Mouse (Mus musculus) megakaryocyte, embryonic 14.5 days (primary cell): ENCODE measurements at regions not wholly inside any gene's neighbourhood (a gene's known extent, or its start where the extent isn't known, plus 50 kb on each side); places are given as distances from the start of the nearest gene placed in this dataset.

Experiments used
- FLI1 ChIP-seq: IDR thresholded peaks from 2 replicates; pipeline ENCODE4 v1.6.1; 2012; ENCODE audit warnings: low read length, inconsistent platforms, mixed read lengths
- GATA1 ChIP-seq: IDR thresholded peaks from 3 replicates; pipeline ENCODE4 v1.6.1; 2012; ENCODE audit warnings: mixed read lengths, low read length, inconsistent platforms, borderline replicate concordance

GRCm38 (mm10) chr16:93272636-93273035 lies 331.2 kb downstream of the Setd4 start:
- TF ChIP-seq GATA1 (no peak), FLI1 (no peak)
